Mouse (Mus musculus): ENCODE results near the gene Irs1. TPM values are rescaled to one million over a fixed set of nuclear protein-coding genes. Genes with fewer than 3 reads are reported as not detected.

Gene Irs1
- total RNA-seq, 2 experiments from 2014 or later, result 17.0 to 24.9 TPM

Other genes starting within 250 kb of the Irs1 start
- gene Gm9747, start 58.3 kb downstream of the Irs1 start, total RNA-seq (2021), result not detected
- 10 to 100 TPM; 20.4 to 21.2 TPM for gene Rhbdd1, start 25.0 kb upstream of the Irs1 start, total RNA-seq (2021)

Measured in adrenal gland, postnatal 10 days (tissue).